Mouse (Mus musculus) liver, adult 2 months (tissue): Measurements from ENCODE around the gene Tsacc.

ENCODE experiments used
- CTCF ChIP-seq: fragments of 200-500 bp; IDR thresholded peaks from 2 replicates; pipeline ENCODE4 v1.5.1; 2011; ENCODE audit warnings: low read depth, low read length, control low read depth
- POLR2A ChIP-seq: fragments of 200-500 bp; IDR thresholded peaks from 2 replicates; pipeline ENCODE4 v1.6.1; 2011; ENCODE audit warnings: low read length, control low read depth; ENCODE audit not compliant: insufficient read depth; ENCODE audit errors: extremely low read depth

- no peak for TF ChIP-seq CTCF
- TF ChIP-seq POLR2A: no peak
Measured at GRCm38 (mm10) chr3:88296110-88296560, 664 bp downstream of the Tsacc start.
